Mouse (Mus musculus) MEL (cell line): ENCODE results near the gene Ppp2r5e. TPM values are rescaled to one million over a fixed set of nuclear protein-coding genes. Genes with fewer than 3 reads are reported as not detected.

ENCODE experiments used
- DNase-seq: peaks from one replicate; pipeline ENCODE4 v3.0.0; 2011; ENCODE audit warnings: low read depth, low spot score
- H3K27ac ChIP-seq: 2 replicates; pipeline ENCODE4 v1.5.1; 2012; ENCODE audit warnings: low read depth, mild to moderate bottlenecking, control low read depth, low read length, moderate library complexity; ENCODE audit not compliant: control insufficient read depth
- H3K27me3 ChIP-seq, 2 experiments: fragments of 150-350 bp in 1 of 2; sonication (generic) in 1 of 2; 2 replicates each; pipeline ENCODE4 v1.6.1; 2012; ENCODE audit warnings: low read length in 2 of 2, mild to moderate bottlenecking in 2 of 2, improper control_type of control experiment in 1 of 2, moderate library complexity in 1 of 2; ENCODE audit not compliant: insufficient read depth in 2 of 2, control insufficient read depth in 1 of 2
- H3K36me3 ChIP-seq, 2 experiments: 2 replicates each; pipeline ENCODE4 v1.6.1; 2012 to 2014; ENCODE audit warnings: low read length in 2 of 2, improper control_type of control experiment in 1 of 2, inconsistent platforms in 1 of 2, mild to moderate bottlenecking in 1 of 2; ENCODE audit not compliant: insufficient read depth in 2 of 2, control insufficient read depth in 1 of 2
- H3K4me1 ChIP-seq, 2 experiments: fragments of 150-350 bp in 1 of 2; sonication (generic) in 1 of 2; 2 replicates each; pipeline ENCODE4 v1.6.1; 2012; ENCODE audit warnings: low read length in 2 of 2, improper control_type of control experiment in 1 of 2, mild to moderate bottlenecking in 1 of 2; ENCODE audit not compliant: insufficient read depth in 2 of 2, control insufficient read depth in 1 of 2
- H3K4me3 ChIP-seq, 2 experiments: fragments of 150-350 bp in 1 of 2; sonication (generic) in 1 of 2; 2 replicates each; pipeline ENCODE4 v1.5.1; 2012; ENCODE audit warnings: low read depth in 2 of 2, low read length in 2 of 2, mild to moderate bottlenecking in 2 of 2, moderate library complexity in 2 of 2, control low read depth in 1 of 2, improper control_type of control experiment in 1 of 2; ENCODE audit not compliant: control insufficient read depth in 1 of 2, insufficient read depth in 1 of 2
- H3K79me2 ChIP-seq: 2 replicates; pipeline ENCODE4 v1.6.1; 2012; ENCODE audit warnings: mild to moderate bottlenecking, low read length, moderate library complexity; ENCODE audit not compliant: control insufficient read depth, poor library complexity, insufficient read depth
- H3K9ac ChIP-seq: 2 replicates; pipeline ENCODE4 v1.6.1; 2012; ENCODE audit warnings: low read depth, mild to moderate bottlenecking, control low read depth, low read length, moderate library complexity; ENCODE audit not compliant: control insufficient read depth, poor library complexity, severe bottlenecking
- H3K9me3 ChIP-seq: fragments of 150-350 bp; sonication (generic); replicated peaks from 2 replicates; pipeline ENCODE4 v1.6.1; 2012; ENCODE audit warnings: mild to moderate bottlenecking, low read length, improper control_type of control experiment, moderate library complexity; ENCODE audit not compliant: insufficient read depth
- BHLHE40 ChIP-seq: IDR thresholded peaks from 2 replicates; pipeline ENCODE4 v1.6.1; 2012; ENCODE audit warnings: low read depth, mild to moderate bottlenecking, inconsistent platforms, low read length, improper control_type of control experiment, borderline replicate concordance
- CHD2 ChIP-seq: IDR thresholded peaks from 2 replicates; pipeline ENCODE4 v1.6.1; 2011; ENCODE audit warnings: low read length, improper control_type of control experiment
- CTCF ChIP-seq, 3 experiments: IDR thresholded peaks in 2 of 3; conservative IDR thresholded peaks in 1 of 3; 2 replicates each; pipeline ENCODE4 v1.5.1; 2011 to 2012; ENCODE audit warnings: low read length in 3 of 3, low read depth in 2 of 3, mild to moderate bottlenecking in 2 of 3, improper control_type of control experiment in 1 of 3, inconsistent platforms in 1 of 3, mixed read lengths in 1 of 3, moderate library complexity in 1 of 3; ENCODE audit not compliant: control insufficient read depth in 1 of 3, insufficient read depth in 1 of 3, poor library complexity in 1 of 3, severe bottlenecking in 1 of 3
- EP300 ChIP-seq, 2 experiments: IDR thresholded peaks; 2 replicates each; pipeline ENCODE4 v1.6.1; 2011; ENCODE audit warnings: improper control_type of control experiment in 2 of 2, low read length in 2 of 2, low read depth in 1 of 2, mild to moderate bottlenecking in 1 of 2
- GABPA ChIP-seq: IDR thresholded peaks from 2 replicates; pipeline ENCODE4 v1.6.1; 2012; ENCODE audit warnings: low read depth, mild to moderate bottlenecking, inconsistent platforms, low read length, improper control_type of control experiment, moderate library complexity
- GATA1 ChIP-seq: IDR thresholded peaks from 2 replicates; pipeline ENCODE4 v1.6.1; 2011; ENCODE audit warnings: low read depth, low read length, improper control_type of control experiment
- MAFK ChIP-seq: IDR thresholded peaks from 2 replicates; pipeline ENCODE4 v1.6.1; 2011; ENCODE audit warnings: low read depth, mild to moderate bottlenecking, low read length, improper control_type of control experiment, borderline replicate concordance
- MAX ChIP-seq: IDR thresholded peaks from 2 replicates; pipeline ENCODE4 v1.6.1; 2011; ENCODE audit warnings: low read length, improper control_type of control experiment
- MAZ ChIP-seq: IDR thresholded peaks from 2 replicates; pipeline ENCODE4 v1.6.1; 2012; ENCODE audit warnings: low read depth, mild to moderate bottlenecking, inconsistent platforms, low read length, improper control_type of control experiment
- MEF2A ChIP-seq: IDR thresholded peaks from 2 replicates; pipeline ENCODE4 v1.6.1; 2014; ENCODE audit warnings: low read depth, mild to moderate bottlenecking, inconsistent platforms, low read length, improper control_type of control experiment; ENCODE audit not compliant: poor library complexity, insufficient replicate concordance, severe bottlenecking; ENCODE audit errors: extremely low read depth
- MYB ChIP-seq: IDR thresholded peaks from 2 replicates; pipeline ENCODE4 v1.6.1; 2011; ENCODE audit warnings: mild to moderate bottlenecking, low read depth, low read length, improper control_type of control experiment
- MYC ChIP-seq: IDR thresholded peaks from 2 replicates; pipeline ENCODE4 v1.6.1; 2011; ENCODE audit warnings: low read depth, mild to moderate bottlenecking, low read length, improper control_type of control experiment, moderate library complexity
- NRF1 ChIP-seq: IDR thresholded peaks from 2 replicates; pipeline ENCODE4 v1.6.1; 2014; ENCODE audit warnings: low read depth, mild to moderate bottlenecking, inconsistent platforms, low read length, improper control_type of control experiment, moderate library complexity; ENCODE audit not compliant: poor library complexity, insufficient read depth, severe bottlenecking
- POLR2AphosphoS5 ChIP-seq: IDR thresholded peaks from 2 replicates; pipeline ENCODE4 v1.6.1; 2012; ENCODE audit warnings: low read depth, borderline replicate concordance, mild to moderate bottlenecking, inconsistent platforms, low read length, moderate library complexity, mixed read lengths
- RCOR1 ChIP-seq: IDR thresholded peaks from 2 replicates; pipeline ENCODE4 v1.6.1; 2012; ENCODE audit warnings: low read depth, mild to moderate bottlenecking, inconsistent platforms, low read length, improper control_type of control experiment
- SMC3 ChIP-seq: IDR thresholded peaks from 2 replicates; pipeline ENCODE4 v1.6.1; 2011; ENCODE audit warnings: low read depth, low read length, improper control_type of control experiment
- TAL1 ChIP-seq: IDR thresholded peaks from 2 replicates; pipeline ENCODE4 v1.6.1; 2012; ENCODE audit warnings: mild to moderate bottlenecking, inconsistent platforms, low read length, moderate library complexity, mixed read lengths
- TBP ChIP-seq: IDR thresholded peaks from 2 replicates; pipeline ENCODE4 v1.8.0; 2011; ENCODE audit warnings: low read depth, low read length, improper control_type of control experiment
- TCF12 ChIP-seq: IDR thresholded peaks from 2 replicates; pipeline ENCODE4 v1.6.1; 2014; ENCODE audit warnings: low read depth, mild to moderate bottlenecking, inconsistent platforms, low read length, improper control_type of control experiment, moderate library complexity
- UBTF ChIP-seq: IDR thresholded peaks from 2 replicates; pipeline ENCODE4 v1.6.1; 2012; ENCODE audit warnings: low read depth, mild to moderate bottlenecking, inconsistent platforms, low read length, improper control_type of control experiment, moderate library complexity, borderline replicate concordance; ENCODE audit not compliant: insufficient read depth
- ZC3H11A ChIP-seq: IDR thresholded peaks from 2 replicates; pipeline ENCODE4 v1.6.1; 2012; ENCODE audit warnings: low read depth, mild to moderate bottlenecking, inconsistent platforms, low read length, improper control_type of control experiment
- polyA plus RNA-seq, 2 experiments: library from polyadenylated mRNA; stranded (reverse) in 1 of 2; unstranded in 1 of 2; fragments of >175 nt in 1 of 2; fragments of >200 nt in 1 of 2; gene quantifications; 2 replicates each; pipeline versions ENCODE4 v1.2.1 to v1.2.4; 2012; ENCODE audit warnings: low replicate concordance in 2 of 2, low read depth in 1 of 2; ENCODE audit not compliant: insufficient read length in 2 of 2, insufficient read depth in 1 of 2, missing spikeins in 1 of 2
- total RNA-seq: library from RNA; depleted of rRNA; stranded (reverse); fragments of 300-350 nt; gene quantifications from 2 replicates; pipeline ENCODE4 v1.2.3, GENCODE M21; 2012

Gene Ppp2r5e
- total and polyA plus RNA-seq, 3 experiments: 9.0 to 200 (median 21.3) TPM

- peaks cover 8 to 28% of the 10 kb centered on the region in 2 experiments for H3K4me1 ChIP-seq
Measured at GRCm38 (mm10) chr12:75528300-75528699, 67.7 kb downstream of the Ppp2r5e start.

DNA sequence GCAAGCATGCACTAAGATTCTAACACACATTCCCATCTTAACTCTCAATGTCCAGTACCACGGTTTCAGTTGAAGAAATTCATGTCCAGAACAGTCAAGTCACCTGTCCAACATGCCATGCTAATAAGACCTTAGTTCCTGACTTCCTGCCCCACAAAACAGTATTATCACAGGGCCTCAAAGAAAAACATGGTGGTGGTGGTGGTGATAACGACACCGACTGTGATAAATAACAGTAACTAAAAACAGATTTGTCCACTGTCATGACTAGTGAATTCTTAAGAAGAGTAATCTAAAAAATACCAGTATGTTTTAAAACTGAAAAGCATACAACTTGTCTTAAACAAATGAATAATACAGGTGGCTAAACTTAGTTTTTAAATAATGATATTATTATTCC is 71.8 kb downstream of the Ppp2r5e start:
- H3K9me3 ChIP-seq: no peaks in the 10 kb centered on the region
- H3K9ac ChIP-seq: no peak overlapping the region
- DNase-seq: no peak
- no peaks in the 10 kb centered on the region for H3K27me3 ChIP-seq
- peaks cover 16% of the 10 kb centered on the region for H3K79me2 ChIP-seq
- TF ChIP-seq EP300 (IDR thresholded peaks at IDR 0.05; ENCODE audit: low read depth in 1 of 2, low read length in 2 of 2) (peak; percentile 36 to 58; a peak in 2 of 4 replicates), MYB (no peak), GABPA (no peak), RCOR1 (peak; percentile 80), MAX (0 out of 2 replicates have a peak, but pooled peaks have one; percentile 28), SMC3 (no peak), TCF12 (peak; percentile 56; the same call in 1 of the 2 replicates), GATA1 (peak; percentile 63)
- no peak overlapping the region for H3K27ac ChIP-seq
- H3K4me1 ChIP-seq: peaks cover 11 to 33% of the 10 kb centered on the region in 2 experiments
- no peak overlapping the region for H3K4me3 ChIP-seq
- H3K36me3 ChIP-seq: peaks cover 0 to 33% of the 10 kb centered on the region in 2 experiments; a peak in 2 of 4 replicates

More at GRCm38 (mm10) chr12:75528300-75528699, 67.7 kb downstream of the Ppp2r5e start:
- H3K27me3 ChIP-seq: no peaks in the 10 kb centered on the region
- no peak overlapping the region for H3K9ac ChIP-seq
- peaks cover 26% of the 10 kb centered on the region for H3K79me2 ChIP-seq
- TF ChIP-seq MAZ (no peak), BHLHE40 (no peak), TBP (no peak), POLR2AphosphoS5 (no peak), CTCF (IDR thresholded peaks at IDR 0.05 in 2 of 3, conservative IDR thresholded peaks at IDR 0.05 in 1 of 3; ENCODE audit: control insufficient read depth in 1 of 3, insufficient read depth in 1 of 3, low read depth in 2 of 3, low read length in 3 of 3, poor library complexity in 1 of 3, severe bottlenecking in 1 of 3) (no peak), EP300 (IDR thresholded peaks at IDR 0.05; ENCODE audit: low read depth in 1 of 2, low read length in 2 of 2) (no peak), TCF12 (no peak), MYC (no peak), CHD2 (no peak), TAL1 (no peak), MAFK (no peak), UBTF (no peak), NRF1 (no peak), MAX (no peak), MEF2A (no peak), RCOR1 (no peak), SMC3 (no peak), ZC3H11A (no peak)
- DNase-seq: no peak
- H3K27ac ChIP-seq: no peak overlapping the region
- H3K9me3 ChIP-seq: no peaks in the 10 kb centered on the region
- no peak overlapping the region for H3K4me3 ChIP-seq
- peaks cover 0 to 27% of the 10 kb centered on the region in 2 experiments; a peak in 2 of 4 replicates for H3K36me3 ChIP-seq
